Mouse (Mus musculus) MEL (cell line): ENCODE results near the gene Ccdc180. TPM values are rescaled to one million over a fixed set of nuclear protein-coding genes. Genes with fewer than 3 reads are reported as not detected.

ENCODE experiments used
- DNase-seq: peaks from one replicate; pipeline ENCODE4 v3.0.0; 2011; ENCODE audit warnings: low read depth, low spot score
- H3K27ac ChIP-seq: 2 replicates; pipeline ENCODE4 v1.5.1; 2012; ENCODE audit warnings: low read depth, mild to moderate bottlenecking, control low read depth, low read length, moderate library complexity; ENCODE audit not compliant: control insufficient read depth
- H3K27me3 ChIP-seq, 2 experiments: fragments of 150-350 bp in 1 of 2; sonication (generic) in 1 of 2; 2 replicates each; pipeline ENCODE4 v1.6.1; 2012; ENCODE audit warnings: low read length in 2 of 2, mild to moderate bottlenecking in 2 of 2, improper control_type of control experiment in 1 of 2, moderate library complexity in 1 of 2; ENCODE audit not compliant: insufficient read depth in 2 of 2, control insufficient read depth in 1 of 2
- H3K36me3 ChIP-seq, 2 experiments: 2 replicates each; pipeline ENCODE4 v1.6.1; 2012 to 2014; ENCODE audit warnings: low read length in 2 of 2, improper control_type of control experiment in 1 of 2, inconsistent platforms in 1 of 2, mild to moderate bottlenecking in 1 of 2; ENCODE audit not compliant: insufficient read depth in 2 of 2, control insufficient read depth in 1 of 2
- H3K4me1 ChIP-seq, 2 experiments: fragments of 150-350 bp in 1 of 2; sonication (generic) in 1 of 2; 2 replicates each; pipeline ENCODE4 v1.6.1; 2012; ENCODE audit warnings: low read length in 2 of 2, improper control_type of control experiment in 1 of 2, mild to moderate bottlenecking in 1 of 2; ENCODE audit not compliant: insufficient read depth in 2 of 2, control insufficient read depth in 1 of 2
- H3K4me3 ChIP-seq, 2 experiments: fragments of 150-350 bp in 1 of 2; sonication (generic) in 1 of 2; 2 replicates each; pipeline ENCODE4 v1.5.1; 2012; ENCODE audit warnings: low read depth in 2 of 2, low read length in 2 of 2, mild to moderate bottlenecking in 2 of 2, moderate library complexity in 2 of 2, control low read depth in 1 of 2, improper control_type of control experiment in 1 of 2; ENCODE audit not compliant: control insufficient read depth in 1 of 2, insufficient read depth in 1 of 2
- H3K79me2 ChIP-seq: 2 replicates; pipeline ENCODE4 v1.6.1; 2012; ENCODE audit warnings: mild to moderate bottlenecking, low read length, moderate library complexity; ENCODE audit not compliant: control insufficient read depth, poor library complexity, insufficient read depth
- H3K9ac ChIP-seq: 2 replicates; pipeline ENCODE4 v1.6.1; 2012; ENCODE audit warnings: low read depth, mild to moderate bottlenecking, control low read depth, low read length, moderate library complexity; ENCODE audit not compliant: control insufficient read depth, poor library complexity, severe bottlenecking
- H3K9me3 ChIP-seq: fragments of 150-350 bp; sonication (generic); replicated peaks from 2 replicates; pipeline ENCODE4 v1.6.1; 2012; ENCODE audit warnings: mild to moderate bottlenecking, low read length, improper control_type of control experiment, moderate library complexity; ENCODE audit not compliant: insufficient read depth
- CHD2 ChIP-seq: IDR thresholded peaks from 2 replicates; pipeline ENCODE4 v1.6.1; 2011; ENCODE audit warnings: low read length, improper control_type of control experiment
- CTCF ChIP-seq, 3 experiments: IDR thresholded peaks in 2 of 3; conservative IDR thresholded peaks in 1 of 3; 2 replicates each; pipeline ENCODE4 v1.5.1; 2011 to 2012; ENCODE audit warnings: low read length in 3 of 3, low read depth in 2 of 3, mild to moderate bottlenecking in 2 of 3, improper control_type of control experiment in 1 of 3, inconsistent platforms in 1 of 3, mixed read lengths in 1 of 3, moderate library complexity in 1 of 3; ENCODE audit not compliant: control insufficient read depth in 1 of 3, insufficient read depth in 1 of 3, poor library complexity in 1 of 3, severe bottlenecking in 1 of 3
- ETS1 ChIP-seq: IDR thresholded peaks from 2 replicates; pipeline ENCODE4 v1.6.1; 2012; ENCODE audit warnings: low read depth, mild to moderate bottlenecking, inconsistent platforms, low read length, improper control_type of control experiment, moderate library complexity
- GABPA ChIP-seq: IDR thresholded peaks from 2 replicates; pipeline ENCODE4 v1.6.1; 2012; ENCODE audit warnings: low read depth, mild to moderate bottlenecking, inconsistent platforms, low read length, improper control_type of control experiment, moderate library complexity
- GATA1 ChIP-seq: IDR thresholded peaks from 2 replicates; pipeline ENCODE4 v1.6.1; 2011; ENCODE audit warnings: low read depth, low read length, improper control_type of control experiment
- HCFC1 ChIP-seq: IDR thresholded peaks from 2 replicates; pipeline ENCODE4 v1.6.1; 2012; ENCODE audit warnings: low read depth, mild to moderate bottlenecking, inconsistent platforms, low read length, improper control_type of control experiment, moderate library complexity
- MAX ChIP-seq: IDR thresholded peaks from 2 replicates; pipeline ENCODE4 v1.6.1; 2011; ENCODE audit warnings: low read length, improper control_type of control experiment
- MXI1 ChIP-seq: IDR thresholded peaks from 2 replicates; pipeline ENCODE4 v1.6.1; 2011; ENCODE audit warnings: mild to moderate bottlenecking, low read depth, low read length, improper control_type of control experiment
- MYB ChIP-seq: IDR thresholded peaks from 2 replicates; pipeline ENCODE4 v1.6.1; 2011; ENCODE audit warnings: mild to moderate bottlenecking, low read depth, low read length, improper control_type of control experiment
- MYC ChIP-seq: IDR thresholded peaks from 2 replicates; pipeline ENCODE4 v1.6.1; 2011; ENCODE audit warnings: low read depth, mild to moderate bottlenecking, low read length, improper control_type of control experiment, moderate library complexity
- NRF1 ChIP-seq: IDR thresholded peaks from 2 replicates; pipeline ENCODE4 v1.6.1; 2014; ENCODE audit warnings: low read depth, mild to moderate bottlenecking, inconsistent platforms, low read length, improper control_type of control experiment, moderate library complexity; ENCODE audit not compliant: poor library complexity, insufficient read depth, severe bottlenecking
- POLR2A ChIP-seq, 2 experiments: IDR thresholded peaks; 2 replicates each; pipeline ENCODE4 v1.6.1; 2011 to 2012; ENCODE audit warnings: low read length in 2 of 2, mild to moderate bottlenecking in 2 of 2, control low read depth in 1 of 2, improper control_type of control experiment in 1 of 2, low read depth in 1 of 2, moderate library complexity in 1 of 2; ENCODE audit not compliant: control insufficient read depth in 1 of 2, insufficient read depth in 1 of 2, poor library complexity in 1 of 2
- RAD21 ChIP-seq: IDR thresholded peaks from 2 replicates; pipeline ENCODE4 v1.6.1; 2011; ENCODE audit warnings: mild to moderate bottlenecking, low read depth, low read length, improper control_type of control experiment
- SIN3A ChIP-seq: IDR thresholded peaks from 2 replicates; pipeline ENCODE4 v1.6.1; 2012; ENCODE audit warnings: low read length, improper control_type of control experiment, inconsistent platforms
- SMC3 ChIP-seq: IDR thresholded peaks from 2 replicates; pipeline ENCODE4 v1.6.1; 2011; ENCODE audit warnings: low read depth, low read length, improper control_type of control experiment
- USF1 ChIP-seq: IDR thresholded peaks from 2 replicates; pipeline ENCODE4 v1.6.1; 2014; ENCODE audit warnings: low read depth, mild to moderate bottlenecking, inconsistent platforms, low read length, improper control_type of control experiment, moderate library complexity
- ZC3H11A ChIP-seq: IDR thresholded peaks from 2 replicates; pipeline ENCODE4 v1.6.1; 2012; ENCODE audit warnings: low read depth, mild to moderate bottlenecking, inconsistent platforms, low read length, improper control_type of control experiment
- ZMIZ1 ChIP-seq: IDR thresholded peaks from 2 replicates; pipeline ENCODE4 v1.6.1; 2012; ENCODE audit warnings: low read depth, mild to moderate bottlenecking, inconsistent platforms, low read length, improper control_type of control experiment, moderate library complexity
- polyA plus RNA-seq, 2 experiments: library from polyadenylated mRNA; stranded (reverse) in 1 of 2; unstranded in 1 of 2; fragments of >175 nt in 1 of 2; fragments of >200 nt in 1 of 2; gene quantifications; 2 replicates each; pipeline versions ENCODE4 v1.2.1 to v1.2.4; 2012; ENCODE audit warnings: low replicate concordance in 2 of 2, low read depth in 1 of 2; ENCODE audit not compliant: insufficient read length in 2 of 2, insufficient read depth in 1 of 2, missing spikeins in 1 of 2
- total RNA-seq: library from RNA; depleted of rRNA; stranded (reverse); fragments of 300-350 nt; gene quantifications from 2 replicates; pipeline ENCODE4 v1.2.3, GENCODE M21; 2012

Gene Ccdc180
- total and polyA plus RNA-seq, 3 experiments, result 0.08 to 0.31 TPM; not detected in 1

DNA sequence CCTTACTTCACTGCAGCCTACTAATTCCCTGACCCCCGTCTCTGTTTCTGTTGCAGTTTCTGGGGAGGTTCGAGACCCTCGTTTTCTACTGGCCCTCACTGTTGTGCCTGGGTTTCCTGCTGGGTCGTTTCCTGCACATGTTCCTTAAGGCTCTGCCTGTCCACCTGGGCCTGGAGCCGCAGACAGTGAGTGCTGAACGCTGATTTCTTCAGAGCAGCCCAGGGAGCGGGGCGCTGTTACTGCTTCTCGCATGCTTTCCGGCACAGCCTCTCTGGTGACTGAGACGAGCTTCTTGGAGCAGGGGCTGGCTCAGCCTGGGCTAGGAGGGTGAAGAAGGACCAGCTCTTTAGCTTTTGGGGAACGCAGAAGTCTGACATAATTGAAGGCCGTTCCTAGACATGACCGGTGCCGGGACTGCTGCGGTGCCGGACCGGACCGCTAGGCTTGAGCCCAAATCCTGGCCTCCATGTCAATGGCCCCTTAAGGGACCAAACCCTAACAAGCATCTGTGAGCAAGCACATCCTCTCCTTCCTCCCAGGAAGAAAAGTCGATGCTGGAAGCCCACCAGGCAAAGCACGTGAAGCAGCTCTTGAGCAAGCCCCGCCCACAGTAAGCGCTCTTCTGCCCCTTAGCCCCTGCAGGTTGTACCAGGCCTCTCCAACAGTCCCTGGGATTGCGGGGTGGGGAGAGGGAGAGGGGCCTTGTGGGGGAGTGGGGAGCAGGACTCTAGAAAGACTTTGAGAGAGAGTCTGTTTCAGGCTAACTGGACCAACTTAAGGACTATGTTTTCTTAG lies 20.9 kb upstream of the Ccdc180 start:
- no peak for TF ChIP-seq ZMIZ1
- no peak for TF ChIP-seq MYB
- TF ChIP-seq SIN3A, result no peak
- TF ChIP-seq ETS1, result no peak
- TF ChIP-seq POLR2A (IDR thresholded peaks at IDR 0.05; ENCODE audit: control insufficient read depth in 1 of 2, insufficient read depth in 1 of 2, low read depth in 1 of 2, low read length in 2 of 2, poor library complexity in 1 of 2), result no peak
- no peak for TF ChIP-seq CHD2
- TF ChIP-seq GATA1, result no peak
- TF ChIP-seq NRF1, result no peak
- no peak for TF ChIP-seq MYC
- H3K27me3 ChIP-seq, result peaks cover 5 to 6% of the 10 kb centered on the region in 2 experiments; a peak in 3 of 4 replicates
- no peak for DNase-seq
- no peak overlapping the region for H3K4me3 ChIP-seq
- H3K27ac ChIP-seq, result no peak overlapping the region
- no peaks in the 10 kb centered on the region for H3K36me3 ChIP-seq
- H3K9me3 ChIP-seq, result no peaks in the 10 kb centered on the region
- no peaks in the 10 kb centered on the region for H3K79me2 ChIP-seq
- no peaks in the 10 kb centered on the region; a peak in 1 of 4 replicates for H3K4me1 ChIP-seq
- no peak overlapping the region for H3K9ac ChIP-seq

DNA sequence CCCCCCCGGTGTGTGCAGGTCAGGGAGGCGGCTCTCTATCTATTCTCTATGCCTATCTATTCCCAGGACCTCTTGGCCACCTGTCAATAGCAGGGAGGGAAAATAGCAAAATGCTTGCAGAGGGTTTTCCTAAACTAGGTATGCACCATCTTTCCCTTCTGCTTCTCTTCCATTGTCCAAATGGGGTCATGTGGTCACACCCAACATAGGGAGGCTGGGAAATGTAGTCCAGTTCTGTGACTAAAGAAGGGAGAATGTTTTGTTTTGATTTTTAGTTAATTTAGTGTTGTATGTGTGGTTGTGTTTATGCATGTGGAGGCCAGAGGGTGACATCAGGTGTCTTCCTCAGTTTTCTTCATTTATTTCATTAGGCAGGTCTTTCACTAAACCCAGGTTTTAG lies 18.0 kb upstream of the Ccdc180 start:
- Histone ChIP-seq H3K4me1 (no peaks in the 10 kb centered on the region; a peak in 1 of 4 replicates), H3K27me3 (peaks cover 5 to 7% of the 10 kb centered on the region in 2 experiments; a peak in 3 of 4 replicates), H3K36me3 (no peaks in the 10 kb centered on the region), H3K4me3 (no peak overlapping the region), H3K79me2 (no peaks in the 10 kb centered on the region), H3K9ac (no peak overlapping the region), H3K27ac (no peak overlapping the region), H3K9me3 (no peaks in the 10 kb centered on the region)
- DNase-seq, result no peak
- TF ChIP-seq USF1 (peak; percentile 50), GABPA (no peak), MXI1 (no peak), ZC3H11A (no peak), MAX (no peak), HCFC1 (peak; percentile 43; the same call in 1 of the 2 replicates)

DNA sequence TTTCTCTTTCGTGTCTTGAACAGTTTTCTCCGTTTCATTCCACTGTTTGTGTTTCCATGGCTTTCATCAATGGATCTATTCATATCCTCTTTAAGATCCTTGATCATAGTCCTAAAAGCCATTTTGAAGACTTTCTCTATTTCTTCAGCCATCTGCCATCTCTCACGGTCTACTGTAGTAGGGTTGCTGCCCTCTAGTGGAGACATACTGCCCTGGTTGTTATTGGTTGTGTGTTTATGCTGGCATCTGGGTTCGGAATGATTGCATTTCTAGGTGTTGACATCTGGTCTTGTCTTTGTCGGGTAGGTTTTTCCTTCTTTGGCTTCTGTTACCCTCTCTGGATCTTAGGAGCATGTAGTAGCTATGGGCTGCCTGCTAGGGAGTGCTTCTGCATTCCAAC lies 11.2 kb upstream of the Ccdc180 start:
- DNase-seq, result peak; percentile 69
- no peak overlapping the region for H3K4me3 ChIP-seq
- peaks cover 0 to 4% of the 10 kb centered on the region in 2 experiments; a peak in 1 of 4 replicates for H3K36me3 ChIP-seq
- H3K9ac ChIP-seq, result no peak overlapping the region
- peaks cover 0 to 11% of the 10 kb centered on the region in 2 experiments; a peak in 2 of 4 replicates for H3K4me1 ChIP-seq
- no peaks in the 10 kb centered on the region for H3K9me3 ChIP-seq
- H3K27me3 ChIP-seq, result peaks cover 0 to 5% of the 10 kb centered on the region in 2 experiments; a peak in 2 of 4 replicates
- H3K79me2 ChIP-seq, result no peaks in the 10 kb centered on the region
- no peak overlapping the region for H3K27ac ChIP-seq
- TF ChIP-seq CTCF (IDR thresholded peaks at IDR 0.05 in 2 of 3, conservative IDR thresholded peaks at IDR 0.05 in 1 of 3; ENCODE audit: control insufficient read depth in 1 of 3, insufficient read depth in 1 of 3, low read depth in 2 of 3, low read length in 3 of 3, poor library complexity in 1 of 3, severe bottlenecking in 1 of 3) (peak; percentile 65 to 81 (median 78)), RAD21 (peak; percentile 40), SMC3 (peak; percentile 67), MAX (no peak)
